27 mouse cellular contexts compared by ENCODE assay signal in the genomic region with DNA sequence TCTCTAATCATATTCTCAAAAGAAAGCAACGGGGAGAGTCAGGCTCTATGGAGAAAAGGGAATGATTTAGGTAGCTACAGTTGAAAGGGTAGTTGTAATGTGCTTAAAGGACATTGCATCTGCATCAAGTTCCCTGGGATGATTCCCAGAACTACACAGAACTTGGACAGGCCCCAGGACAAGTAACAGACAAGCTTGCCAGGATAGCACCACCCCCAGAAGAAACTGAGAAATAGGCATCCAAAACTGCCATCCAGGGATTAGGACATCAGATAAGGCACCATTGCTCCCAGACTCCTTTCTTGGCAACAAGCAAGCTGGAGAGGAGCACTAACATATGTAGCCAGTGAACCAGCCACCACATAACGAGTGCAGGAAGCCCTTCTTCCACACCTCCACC. TPM values are rescaled to one million over a fixed set of nuclear protein-coding genes. Genes with fewer than 3 reads are reported as not detected.
A peak's percentile ranks its signal among the peaks of the same experiment; 100 is the strongest.
DNase-seq lines count a peak whose midpoint lies in the region; ATAC-seq and TF ChIP-seq lines count a peak whose summit lies in the region.
"Had no signal": no experiment of that assay in that cellular context is flagged by ENCODE, and none has a peak within 500 bp of the region (broad histone marks: within the 10 kb centered on the region; RNA-seq: fewer than 3 reads in every experiment).

No protein-coding gene starts in this region.

- no peaks in the 10 kb centered on the region for H3K36me3 ChIP-seq in hindbrain, postnatal 0 days (ENCODE audit: insufficient read depth, low read length)
- H3K36me3 ChIP-seq in hindbrain, embryonic 16.5 days (ENCODE audit: control insufficient read depth, insufficient read depth, low read length) = no peaks in the 10 kb centered on the region
- H3K36me3 ChIP-seq: stomach, embryonic 15.5 days had no signal

- TF ChIP-seq CTCF in hindbrain, postnatal 0 days (IDR thresholded peaks at IDR 0.05; ENCODE audit: low read depth) = no peak

- intact Hi-C loops in heart, postnatal 14 days (cut with DNase I) = no loop called here

- H3K4me3 ChIP-seq in hindbrain, postnatal 0 days (ENCODE audit: low read length) = no peak overlapping the region
- H3K4me3 ChIP-seq in hindbrain, embryonic 16.5 days (ENCODE audit: low read length) = no peak overlapping the region
- H3K4me3 ChIP-seq: embryonic facial prominence, embryonic 15.5 days; forebrain, embryonic 10.5 days; heart, embryonic 13.5 days; hindbrain, embryonic 10.5 days; left cerebral cortex, adult 2 months; limb, embryonic 10.5 days; liver, embryonic 12.5 days; megakaryocyte, embryonic 14.5 days; myocyte; stomach, embryonic 15.5 days had no signal

- H3K27me3 ChIP-seq in hindbrain, postnatal 0 days (ENCODE audit: insufficient read depth, low read length) = no peaks in the 10 kb centered on the region
- no peaks in the 10 kb centered on the region for H3K27me3 ChIP-seq in hindbrain, embryonic 16.5 days (replicated peaks; ENCODE audit: control insufficient read depth, insufficient read depth, low read length)
- H3K27me3 ChIP-seq: embryonic facial prominence, embryonic 15.5 days; heart, embryonic 13.5 days; liver, embryonic 12.5 days; megakaryocyte, embryonic 14.5 days; stomach, embryonic 15.5 days had no signal

- 68% methylated on average over 2 of the region's 2 CpGs for WGBS in hindbrain, postnatal 0 days
- whole genome bisulfite sequencing in hindbrain, embryonic 16.5 days = 71% methylated on average over 2 of the region's 2 CpGs

- no peak for DNase-seq in frontal cortex, postnatal 25 days (ENCODE audit: low spot score in 2 of 2)
- DNase-seq in hindbrain, postnatal 0 days (ENCODE audit: low spot score) = peak; percentile 3
- peak; percentile 22 for DNase-seq in MN1 (ENCODE audit: low spot score)
- DNase-seq in heart, postnatal 14 days = peak; percentile 8 to 24
- DNase-seq: adrenal gland, postnatal 36 days; cerebellum, adult 2 months; cerebellum, postnatal 36 days; forebrain, postnatal 0 days; gastrocnemius, postnatal 10 days; kidney, adult 2 months; kidney, postnatal 10 days; lung, adult 2 months; midbrain, embryonic 14.5 days; right cerebral cortex, postnatal 14 days had no signal

- H3K4me2 ChIP-seq in hindbrain, postnatal 0 days (ENCODE audit: low read depth, low read length) = no peak overlapping the region
- no peak overlapping the region for H3K4me2 ChIP-seq in hindbrain, embryonic 16.5 days (ENCODE audit: low read length)
- H3K4me2 ChIP-seq: embryonic facial prominence, embryonic 15.5 days; heart, embryonic 13.5 days; liver, embryonic 12.5 days; stomach, embryonic 15.5 days had no signal

- peak; percentile 84 for ATAC-seq in frontal cortex, adult (ENCODE audit: low TSS enrichment)
- ATAC-seq in hindbrain, postnatal 0 days = no peak
- ATAC-seq in hindbrain, embryonic 16.5 days = no peak
- no peak for ATAC-seq in CD4-positive, CD25-positive, alpha-beta regulatory T cell, adult 4 months
- ATAC-seq: forebrain, postnatal 0 days; liver, embryonic 12.5 days had no signal

- H3K9ac ChIP-seq in hindbrain, postnatal 0 days (replicated peaks; ENCODE audit: low read length) = no peak overlapping the region
- no peak overlapping the region for H3K9ac ChIP-seq in hindbrain, embryonic 16.5 days (ENCODE audit: low read depth, low read length)
- H3K9ac ChIP-seq: embryonic facial prominence, embryonic 15.5 days; forebrain, postnatal 0 days; heart, embryonic 13.5 days; liver, embryonic 12.5 days; stomach, embryonic 15.5 days had no signal

- no peaks in the 10 kb centered on the region for H3K4me1 ChIP-seq in hindbrain, postnatal 0 days (ENCODE audit: insufficient read depth, low read length)
- no peaks in the 10 kb centered on the region for H3K4me1 ChIP-seq in hindbrain, embryonic 16.5 days (ENCODE audit: control insufficient read depth, insufficient read depth, low read depth, low read length)
- H3K4me1 ChIP-seq: embryonic facial prominence, embryonic 15.5 days; forebrain, embryonic 10.5 days; heart, embryonic 13.5 days; hindbrain, embryonic 10.5 days; limb, embryonic 10.5 days; liver, embryonic 12.5 days; megakaryocyte, embryonic 14.5 days; stomach, embryonic 15.5 days had no signal

- no peak overlapping the region for H3K27ac ChIP-seq in hindbrain, postnatal 0 days
- no peak overlapping the region for H3K27ac ChIP-seq in hindbrain, embryonic 16.5 days (ENCODE audit: low read depth, low read length)
- H3K27ac ChIP-seq: embryonic facial prominence, embryonic 15.5 days; forebrain, embryonic 10.5 days; heart, embryonic 13.5 days; hindbrain, embryonic 10.5 days; left cerebral cortex, adult 2 months; limb, embryonic 10.5 days; liver, embryonic 12.5 days; stomach, embryonic 15.5 days had no signal

- H3K9me3 ChIP-seq in hindbrain, postnatal 0 days (ENCODE audit: low read length) = no peaks in the 10 kb centered on the region
- no peaks in the 10 kb centered on the region for H3K9me3 ChIP-seq in hindbrain, embryonic 16.5 days (ENCODE audit: control insufficient read depth, low read length)
- H3K9me3 ChIP-seq: embryonic facial prominence, embryonic 15.5 days; forebrain, embryonic 10.5 days; heart, embryonic 13.5 days; hindbrain, embryonic 10.5 days; limb, embryonic 10.5 days; liver, embryonic 12.5 days; megakaryocyte, embryonic 14.5 days; stomach, embryonic 15.5 days had no signal

RNA-seq across cellular contexts. Expression of a gene that starts 40.8 kb away (rescaled TPM):
- total RNA-seq in hindbrain, postnatal 0 days (2014; rRNA removed) = 14.0 and 15.5 TPM in 2 replicates
- 7.4 and 7.9 TPM in 2 replicates for polyA plus RNA-seq in hindbrain, postnatal 0 days (2015; fragmentation: Nextera tagmentation; extraction: Ambion mirVana)
- polyA plus RNA-seq in hindbrain, embryonic 16.5 days (2015; fragmentation: Nextera tagmentation; extraction: Ambion mirVana) = 9.6 and 10.0 TPM in 2 replicates
- total RNA-seq in heart, postnatal 14 days (2021) = 10 to 100 TPM; 11.7 to 16.4 TPM
- polyA plus RNA-seq in CD4-positive, CD25-positive, alpha-beta regulatory T cell, adult 4 months (2017; shearing (Covaris generic)) = 1 to 10 TPM; 4.3 to 9.9 TPM

Comparison
In these comparisons a context has a peak if more than half of its experiments do, and no peak if none do; other contexts are left out.
1. DNase-seq: peak in hindbrain, postnatal 0 days (single experiment), MN1 (single experiment) and heart, postnatal 14 days (2 of 2); none in frontal cortex, postnatal 25 days (0 of 2).